Mouse (Mus musculus): Measurements from ENCODE around the gene Dand5.

The Dand5 gene

DNA sequence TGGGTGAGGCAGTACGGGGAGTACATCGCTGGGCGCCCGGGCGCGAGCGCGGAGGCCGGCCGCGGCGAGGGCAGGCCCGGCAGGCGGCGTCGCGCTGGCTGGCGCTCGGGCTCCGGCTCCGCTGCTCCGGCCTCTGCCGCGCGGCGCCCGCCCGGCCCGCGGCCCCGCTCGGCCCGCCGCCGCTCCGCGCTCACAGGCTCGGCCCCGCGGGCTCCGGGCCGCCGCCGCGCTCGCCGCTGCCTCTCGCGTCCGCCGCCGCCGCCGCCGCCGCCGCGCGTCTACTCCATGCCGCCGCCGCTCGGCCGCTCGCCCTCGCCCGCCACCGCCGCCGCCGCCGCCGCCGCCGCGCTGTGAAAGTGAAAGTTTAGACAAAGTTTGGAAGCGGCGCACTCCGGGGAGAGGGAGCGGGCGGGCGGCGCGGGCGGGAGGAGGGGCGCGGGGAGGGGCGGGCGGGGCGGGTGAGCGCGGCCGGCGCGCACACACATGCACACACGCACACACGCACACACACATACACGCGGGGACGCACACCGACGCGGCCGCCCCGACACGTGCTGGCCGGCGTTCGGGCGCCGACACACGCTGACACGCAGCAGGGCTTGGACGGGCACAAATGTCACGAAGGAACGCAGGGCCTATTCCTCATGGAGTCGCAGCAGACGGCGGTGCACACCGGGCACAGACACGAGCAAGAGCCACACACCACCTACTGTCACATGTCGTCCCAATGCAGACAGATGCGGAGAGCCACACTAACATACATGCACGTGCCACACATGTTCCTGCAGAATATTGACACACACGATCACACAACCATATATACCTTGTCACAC lies 22.4 kb downstream of the Dand5 start, which contains the start of gene Nfix:
Gene Nfix (minus strand): TSS at position 346 of the 833 bp plus-strand sequence.
- DNase-seq (ENCODE audit: low read depth, low spot score) = peak; percentile 68

DNA sequence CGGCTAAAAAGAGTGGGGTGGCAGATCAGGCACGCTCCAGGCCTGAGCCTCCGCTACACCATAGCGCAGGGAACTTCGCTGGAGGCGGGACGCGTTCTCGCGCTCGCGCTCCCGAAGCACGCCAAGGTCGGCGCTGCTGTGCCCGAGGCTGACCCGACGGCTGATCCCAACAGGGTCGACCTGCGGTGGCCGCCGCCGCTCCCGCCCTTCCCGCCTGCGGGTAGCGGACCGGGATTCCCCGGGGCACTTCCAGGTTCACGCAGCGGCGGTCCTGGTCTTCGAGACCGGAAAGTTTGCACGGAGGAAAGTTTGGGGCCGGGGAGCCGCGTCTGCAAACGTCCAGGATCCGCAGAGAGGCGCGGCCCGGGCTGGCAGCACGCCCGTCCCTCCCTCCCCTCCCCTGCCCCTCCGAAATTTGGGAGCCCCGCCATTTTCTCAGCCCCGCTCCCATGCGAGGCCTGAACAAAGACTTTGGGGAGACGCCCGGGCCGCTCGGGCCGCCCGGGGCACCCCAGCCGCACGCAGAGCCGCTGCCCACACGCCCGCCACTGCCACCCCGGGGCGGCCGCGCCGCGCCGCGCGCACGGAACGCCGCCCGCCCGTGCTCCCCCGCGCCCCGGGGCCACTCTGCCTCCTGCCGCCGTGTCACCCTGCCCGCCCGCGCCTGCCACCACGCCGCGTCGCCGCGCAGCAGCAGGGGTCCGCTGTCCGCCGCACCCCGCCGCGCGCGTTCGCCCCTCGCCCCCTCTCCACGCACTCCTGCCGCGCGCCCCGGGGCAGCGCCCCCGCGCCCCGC lies 23.3 kb downstream of the Dand5 start:
- peak; percentile 40 for DNase-seq (ENCODE audit: low read depth, low spot score)

DNA sequence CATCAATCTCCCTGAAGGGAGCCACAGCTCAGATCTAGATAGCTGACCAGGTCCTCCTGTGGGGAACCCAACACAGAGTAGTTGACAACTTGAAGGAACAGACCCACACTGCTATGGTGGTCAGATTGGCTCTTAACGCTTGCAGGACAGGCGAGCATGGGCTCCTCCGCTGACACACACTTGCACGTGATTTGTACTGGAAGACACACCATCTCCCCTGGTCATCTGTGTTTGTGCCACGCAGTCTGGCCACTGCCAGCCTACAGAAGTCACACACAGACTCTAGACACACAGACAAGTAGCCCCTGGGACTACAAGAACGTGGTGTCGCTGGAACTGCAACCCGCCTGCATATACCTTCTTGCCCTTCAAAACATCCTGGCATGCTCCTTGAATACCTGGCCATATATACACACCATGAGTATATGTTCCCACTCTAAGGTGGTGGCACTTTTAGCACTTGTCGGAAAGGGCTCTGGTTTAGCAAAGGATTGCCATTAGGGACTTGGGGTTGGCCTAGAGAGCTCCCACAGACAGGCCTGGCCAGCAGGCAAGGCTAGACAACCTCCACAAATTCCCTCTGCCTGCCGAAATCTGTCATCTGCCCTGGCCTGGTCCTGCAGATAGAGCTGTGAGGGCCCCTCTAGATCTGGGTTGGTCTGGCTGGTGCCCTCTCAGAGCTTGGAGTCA lies 24.0 kb downstream of the Dand5 start:
- DNase-seq (ENCODE audit: low read depth, low spot score) = no peak

DNA sequence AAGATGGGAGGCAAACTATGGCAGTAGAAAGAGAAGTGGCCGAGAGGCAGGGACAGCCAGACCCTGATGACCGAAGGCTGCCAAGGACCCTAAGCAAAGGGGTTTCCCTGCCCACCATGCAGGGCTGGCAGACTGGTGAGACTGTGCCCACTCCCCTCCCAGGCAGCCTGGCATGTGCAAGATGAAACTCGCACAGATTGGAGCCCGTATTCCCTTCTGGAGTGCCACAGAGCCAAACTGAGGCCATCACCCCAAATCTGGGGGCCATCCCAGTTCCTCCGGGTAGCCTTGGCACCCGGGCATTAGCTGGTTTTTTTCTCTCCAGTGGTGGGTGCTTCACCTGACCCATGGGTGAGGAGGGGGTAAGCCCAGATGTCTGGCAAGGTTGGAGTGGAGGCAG lies 24.7 kb downstream of the Dand5 start:
- no peak for DNase-seq (ENCODE audit: low read depth, low spot score)

DNA sequence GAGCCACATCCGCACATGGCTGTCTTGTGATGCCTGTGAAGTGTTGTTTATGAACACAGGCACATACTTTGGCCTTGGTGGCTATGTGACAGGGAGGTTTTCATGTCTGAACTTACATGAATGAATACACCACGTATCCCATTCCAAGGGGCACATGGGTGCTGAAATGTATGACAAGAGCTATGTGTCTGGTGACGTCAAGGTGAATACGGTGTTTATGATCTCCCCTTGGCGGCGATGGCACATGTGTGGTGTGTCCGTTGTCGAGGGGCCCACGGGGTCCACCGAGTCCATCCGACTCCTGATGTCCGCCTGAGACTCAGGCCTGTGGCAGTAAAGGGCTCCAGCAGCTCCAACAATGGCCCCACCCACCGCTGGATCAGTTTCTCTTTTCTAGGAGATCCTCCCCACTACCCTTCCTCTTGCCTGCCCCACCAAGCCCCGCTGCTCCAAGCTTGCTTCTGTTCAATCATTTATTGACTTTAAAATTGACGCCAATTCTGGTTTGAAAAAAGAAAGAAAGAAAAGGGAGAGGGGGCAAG lies 25.3 kb downstream of the Dand5 start:
- no peak for DNase-seq (ENCODE audit: low read depth, low spot score)

DNA sequence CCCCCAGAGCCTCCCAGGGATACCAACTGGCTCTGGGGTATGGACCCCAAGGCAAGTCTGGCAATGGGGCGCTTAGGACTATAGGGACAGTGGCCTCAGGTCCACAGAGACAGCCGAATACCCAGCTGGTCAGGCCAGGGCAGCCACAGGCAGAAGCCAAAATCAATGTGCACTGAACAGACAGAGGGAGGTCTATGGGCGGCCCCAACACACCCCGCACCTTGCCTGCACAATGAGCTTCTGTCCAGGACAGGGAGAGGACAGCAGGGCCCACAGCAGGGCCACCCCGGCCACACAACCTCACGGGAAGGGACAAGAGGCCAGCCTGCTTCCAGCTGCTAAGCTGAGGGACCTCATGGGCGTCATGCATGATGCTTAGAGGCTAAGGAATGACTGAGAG lies 28.1 kb downstream of the Dand5 start:
- DNase-seq (ENCODE audit: low read depth, low spot score) = no peak

DNA sequence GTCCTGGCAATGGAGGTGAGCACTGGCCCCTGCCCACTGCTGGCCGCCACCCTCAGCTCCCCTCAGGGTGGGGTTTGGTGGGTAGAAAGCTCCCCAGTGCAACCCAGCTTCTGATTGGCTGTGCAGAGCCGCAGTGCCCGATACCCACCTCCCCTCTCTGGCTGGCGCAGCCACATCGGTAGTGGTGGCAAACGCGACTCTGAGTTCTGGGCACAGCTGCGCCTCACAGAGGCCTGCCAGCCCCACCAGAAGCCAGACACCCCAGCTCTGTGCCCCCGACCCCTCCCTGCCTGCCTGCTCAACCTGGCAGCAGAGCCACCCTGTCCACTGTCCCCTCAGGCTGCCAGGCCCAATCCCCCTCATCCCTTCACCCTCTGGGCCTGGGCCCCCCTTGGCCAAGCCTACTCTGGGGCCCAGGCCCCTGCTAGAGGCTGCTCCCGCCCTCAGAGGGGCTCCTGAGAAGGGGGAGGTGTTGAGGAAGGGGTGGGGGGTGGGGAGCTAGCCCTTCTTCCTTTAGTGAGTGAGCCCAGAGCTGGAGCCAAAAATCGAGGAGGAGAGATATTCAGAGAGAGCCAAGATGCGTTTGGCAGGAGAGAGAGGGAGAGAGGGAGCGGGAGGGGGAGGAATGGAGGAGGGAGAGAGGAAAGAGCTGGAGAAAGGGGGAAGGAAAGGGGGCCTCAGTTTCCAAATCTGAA lies 28.7 kb downstream of the Dand5 start:
- DNase-seq (ENCODE audit: low read depth, low spot score) = no peak

DNA sequence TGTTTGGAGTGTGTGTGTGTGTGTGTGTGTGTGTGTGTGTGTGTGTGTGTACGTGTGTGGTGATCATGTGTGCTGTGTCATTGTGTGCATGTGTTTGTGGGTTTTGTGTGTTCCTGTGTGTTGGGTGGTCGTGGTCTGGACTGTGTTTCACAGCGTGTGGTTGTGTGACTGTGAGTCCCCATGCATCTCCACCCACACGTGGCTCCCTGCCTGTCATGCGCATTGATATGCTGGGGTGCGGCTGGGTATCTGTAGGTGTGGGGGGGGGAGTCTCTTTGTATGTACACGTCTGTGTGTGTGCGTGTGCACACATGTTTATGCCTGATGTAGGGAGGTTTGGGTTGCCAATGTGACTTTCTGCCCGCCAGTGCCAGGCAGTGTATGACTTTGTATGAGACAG lies 29.5 kb downstream of the Dand5 start:
- DNase-seq (ENCODE audit: low read depth, low spot score) = no peak

DNA sequence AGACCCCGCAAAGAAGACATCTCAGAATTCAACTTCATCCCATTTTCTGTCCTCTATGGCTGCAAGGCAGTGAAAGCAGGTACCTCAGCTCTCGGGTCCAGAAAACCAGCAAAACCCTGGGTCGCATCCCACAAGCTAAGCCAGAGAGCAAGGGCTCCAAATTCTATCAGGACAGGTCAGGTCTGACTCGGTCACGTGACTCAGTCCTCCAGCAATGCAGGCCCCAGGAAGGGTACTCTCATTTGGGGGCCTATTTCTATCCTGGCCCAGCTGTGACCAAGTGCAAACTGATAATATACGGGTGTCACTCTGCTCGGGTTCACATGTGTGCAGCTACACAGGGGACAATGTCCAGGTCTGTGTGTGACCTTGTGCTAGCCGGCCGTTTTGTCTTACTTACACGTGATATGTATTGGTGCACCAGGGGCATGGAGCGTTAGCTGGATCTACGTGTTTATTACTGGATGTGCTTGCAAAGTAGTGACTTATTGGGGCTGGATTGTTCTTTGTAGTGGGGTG lies 30.1 kb downstream of the Dand5 start:
- no peak for DNase-seq (ENCODE audit: low read depth, low spot score)

DNA sequence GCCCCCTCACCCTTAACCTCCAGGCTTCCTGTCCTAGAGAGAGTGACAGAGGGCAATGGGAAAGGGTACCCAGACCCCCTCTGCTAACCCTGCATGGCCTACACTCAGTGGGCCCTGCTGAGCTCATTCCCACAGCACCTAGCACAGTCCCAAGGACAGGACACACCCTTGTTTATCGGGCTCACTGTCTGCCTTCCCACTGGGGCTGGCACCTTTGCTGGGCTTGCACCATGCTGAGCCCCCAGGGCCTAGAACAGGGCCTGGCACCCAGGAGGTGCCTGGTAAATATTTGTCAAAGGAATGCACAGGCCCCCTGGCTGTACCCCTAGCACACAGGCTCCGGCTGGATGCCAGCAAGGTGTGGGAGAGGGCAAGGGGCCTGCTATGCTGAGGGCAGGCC lies 32.1 kb downstream of the Dand5 start:
- no peak for DNase-seq (ENCODE audit: low read depth, low spot score)

DNA sequence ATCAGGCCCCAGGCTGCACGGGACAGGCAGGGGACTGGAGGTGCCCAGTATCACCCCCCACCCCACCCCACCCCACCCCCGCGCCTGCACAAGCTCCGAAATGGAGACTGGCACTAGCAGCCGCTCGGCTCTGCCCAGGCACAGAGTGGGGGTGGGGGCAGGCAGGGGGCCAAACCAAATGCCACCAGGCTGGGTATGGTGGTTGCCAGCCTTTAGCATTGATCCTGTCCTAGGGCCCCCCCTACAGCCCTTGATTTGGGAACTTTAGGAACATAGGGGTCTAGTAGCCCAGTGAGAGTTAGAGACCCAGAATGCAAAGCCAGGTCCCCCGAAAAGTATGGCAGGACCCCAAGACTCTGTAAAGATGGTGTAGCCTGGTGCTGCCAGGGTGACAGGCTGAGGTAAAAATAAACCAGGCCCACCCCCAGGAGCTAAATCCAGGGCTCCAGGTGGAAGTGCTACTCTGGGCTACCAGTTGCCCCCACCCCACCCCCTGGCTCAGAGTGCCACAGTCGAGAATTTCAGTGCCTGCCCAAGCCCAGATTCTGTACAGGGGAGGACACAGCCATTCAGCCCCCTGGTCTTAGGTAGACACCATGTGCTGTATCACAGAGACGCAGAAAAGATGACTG lies 32.7 kb downstream of the Dand5 start:
- no peak for DNase-seq (ENCODE audit: low read depth, low spot score)

DNA sequence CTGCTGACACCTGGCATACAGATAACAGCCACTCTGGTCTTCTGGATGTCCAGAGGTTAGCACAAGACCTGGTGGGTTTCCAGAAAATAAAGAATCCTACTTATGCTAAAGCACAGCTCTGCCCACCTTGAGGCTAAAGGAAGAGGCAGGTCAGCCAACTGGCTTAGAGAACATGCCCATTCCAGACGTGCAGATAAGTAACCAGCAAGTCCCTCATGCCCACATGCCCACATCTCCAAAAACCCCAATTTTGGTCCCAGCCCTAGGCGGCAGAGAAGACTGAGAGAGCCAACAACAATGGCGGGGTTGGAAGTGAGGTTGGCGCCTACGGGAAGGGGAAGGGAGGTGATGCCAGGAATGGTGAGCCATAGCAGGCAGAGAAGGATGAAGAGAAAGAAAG lies 33.3 kb downstream of the Dand5 start:
- no peak for DNase-seq (ENCODE audit: low read depth, low spot score)

DNA sequence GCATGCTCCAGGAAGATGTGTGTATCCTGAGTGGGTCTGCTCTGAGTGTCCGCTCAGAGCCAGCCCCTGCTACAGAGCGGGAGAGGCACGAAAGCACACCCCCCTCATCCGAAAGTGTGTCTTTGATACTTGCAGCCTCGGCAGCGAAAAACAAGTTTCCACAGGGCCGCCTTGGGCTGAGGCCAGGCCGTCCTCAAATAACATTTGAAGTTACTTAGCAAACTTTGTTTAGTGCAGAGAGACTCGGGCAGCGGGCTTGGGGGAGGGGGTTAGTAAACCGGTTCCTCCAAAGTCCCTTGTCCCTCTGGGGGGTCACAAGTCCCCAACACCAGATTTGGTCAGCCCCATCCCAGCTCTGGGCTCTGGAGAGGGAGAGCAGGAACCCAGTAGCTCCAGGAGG lies 33.7 kb downstream of the Dand5 start:
- DNase-seq (ENCODE audit: low read depth, low spot score) = no peak

DNA sequence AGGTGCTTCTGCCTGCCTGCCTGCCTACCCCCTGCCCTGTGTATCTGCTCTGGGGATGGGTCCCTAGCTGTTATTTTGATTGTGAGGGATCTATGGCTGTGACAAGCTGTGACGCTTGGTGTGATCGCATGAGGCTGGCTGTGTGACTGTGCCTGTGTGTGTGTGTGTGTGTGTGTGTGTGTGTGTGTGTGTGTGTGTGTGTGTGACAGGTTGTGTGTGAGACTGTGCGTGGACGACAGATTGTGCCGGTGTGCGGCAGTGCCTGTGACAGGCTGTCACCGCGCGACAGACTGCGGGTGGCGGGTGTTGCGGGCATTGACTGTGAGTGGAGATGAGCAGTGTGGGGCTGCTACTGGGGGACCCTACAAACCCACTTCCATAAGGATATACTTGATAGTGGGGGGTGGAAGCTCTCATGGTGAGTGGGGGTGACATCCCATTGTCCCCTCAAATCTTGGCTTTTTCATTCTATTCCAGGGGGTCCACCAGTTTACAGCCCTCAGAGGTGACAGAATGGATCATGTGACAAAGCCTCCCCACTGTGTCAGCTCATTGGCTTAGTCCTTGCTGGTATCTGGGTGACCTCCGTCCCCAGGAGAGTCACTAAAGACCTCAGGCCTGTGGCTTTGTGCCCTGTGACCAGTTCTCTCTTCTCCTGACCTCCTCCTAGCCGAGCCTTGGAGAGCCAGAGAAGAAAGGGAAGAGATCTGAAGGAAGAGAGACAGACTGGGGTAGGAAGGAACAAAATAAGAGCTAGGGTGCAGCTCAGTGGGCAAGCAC lies 34.9 kb downstream of the Dand5 start:
- DNase-seq (ENCODE audit: low read depth, low spot score) = no peak

DNA sequence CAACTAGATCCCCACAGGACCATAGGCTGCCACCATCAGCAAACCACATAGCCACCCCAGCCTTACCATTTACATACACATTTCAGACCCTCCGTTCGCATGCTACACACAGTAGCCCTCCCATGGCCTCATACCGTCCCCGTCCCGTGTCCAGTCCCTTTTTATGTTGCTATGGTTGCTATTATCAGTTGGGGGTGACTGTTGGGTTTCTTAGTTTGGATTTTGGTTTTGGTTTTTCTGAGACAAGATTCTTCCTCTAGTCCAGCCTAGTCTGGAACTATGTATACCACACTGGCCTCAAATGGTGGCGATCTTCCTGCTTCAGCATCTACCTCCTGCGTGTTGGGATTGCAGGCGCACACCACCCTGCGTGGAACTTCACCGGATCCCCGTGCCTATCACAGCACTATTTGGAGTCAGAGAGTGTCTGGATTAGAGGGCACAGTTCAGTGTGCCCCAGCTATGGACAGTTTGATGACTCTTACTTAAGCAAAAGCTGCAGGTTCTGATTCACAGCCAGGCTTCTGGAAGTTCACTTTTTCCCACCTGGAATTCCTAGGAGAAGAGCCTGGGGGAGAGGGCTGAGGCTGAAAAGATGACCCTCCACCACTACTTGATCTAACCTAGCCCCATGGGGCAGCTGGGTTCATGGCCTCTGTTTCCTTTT lies 35.7 kb downstream of the Dand5 start:
- DNase-seq (ENCODE audit: low read depth, low spot score) = no peak

DNA sequence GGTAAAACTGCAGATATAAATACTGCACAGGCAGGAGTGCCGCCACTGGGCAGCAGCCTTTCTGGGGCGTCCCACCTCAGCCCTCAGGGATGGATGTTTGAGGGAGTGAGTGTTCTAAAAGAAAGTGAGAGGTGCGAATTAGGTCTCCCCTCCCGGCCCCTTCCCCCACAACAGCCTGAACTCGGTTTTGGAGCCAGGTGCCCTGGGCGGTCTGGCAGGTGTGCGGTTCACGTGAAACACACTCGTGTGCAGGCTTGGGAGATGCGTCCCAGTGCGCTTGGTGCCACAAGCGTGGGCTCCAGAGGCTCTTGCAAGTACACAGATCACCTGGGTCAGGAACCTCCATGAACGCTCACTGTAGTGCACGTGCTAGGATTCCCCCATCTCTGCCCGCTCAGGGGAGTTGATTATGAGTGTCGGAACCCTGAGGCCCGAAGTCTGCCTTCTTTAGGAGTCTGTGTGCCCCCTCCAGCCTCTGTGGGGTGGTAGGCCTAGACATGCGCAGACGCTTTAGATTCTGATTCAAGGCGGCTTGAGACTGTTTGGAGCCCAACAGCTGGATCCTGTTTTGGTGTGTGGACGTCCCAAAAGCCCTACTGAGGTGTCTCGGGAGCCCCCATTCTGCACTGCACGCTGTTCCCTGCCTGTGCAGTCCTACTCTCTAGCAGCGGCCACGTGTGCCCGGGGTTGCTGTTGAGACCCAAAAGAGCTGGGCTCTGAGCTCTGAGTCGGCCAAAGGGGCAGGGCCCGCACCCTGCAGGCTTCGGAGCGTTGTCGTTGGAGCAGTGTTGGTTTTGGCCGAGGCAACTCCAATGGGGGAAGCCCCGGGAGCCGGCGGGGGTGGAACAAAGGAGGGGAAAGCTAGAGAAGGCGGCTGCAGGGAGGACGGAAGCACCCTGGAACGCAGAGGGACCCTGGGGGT lies 36.6 kb downstream of the Dand5 start:
- no peak for DNase-seq (ENCODE audit: low read depth, low spot score)

DNA sequence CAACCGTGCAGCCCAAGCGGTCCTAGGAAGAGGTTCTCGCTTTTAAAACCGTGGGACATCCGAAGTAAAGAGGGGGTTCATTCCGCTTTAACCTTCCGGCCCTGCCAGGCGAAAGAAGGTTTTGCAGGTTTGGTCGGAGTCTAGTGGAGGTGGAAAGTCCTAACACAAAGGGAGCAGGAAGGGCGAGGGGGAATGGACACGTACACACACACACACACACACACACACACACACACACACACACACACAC lies 37.2 kb downstream of the Dand5 start:
- no peak for DNase-seq (ENCODE audit: low read depth, low spot score)

DNA sequence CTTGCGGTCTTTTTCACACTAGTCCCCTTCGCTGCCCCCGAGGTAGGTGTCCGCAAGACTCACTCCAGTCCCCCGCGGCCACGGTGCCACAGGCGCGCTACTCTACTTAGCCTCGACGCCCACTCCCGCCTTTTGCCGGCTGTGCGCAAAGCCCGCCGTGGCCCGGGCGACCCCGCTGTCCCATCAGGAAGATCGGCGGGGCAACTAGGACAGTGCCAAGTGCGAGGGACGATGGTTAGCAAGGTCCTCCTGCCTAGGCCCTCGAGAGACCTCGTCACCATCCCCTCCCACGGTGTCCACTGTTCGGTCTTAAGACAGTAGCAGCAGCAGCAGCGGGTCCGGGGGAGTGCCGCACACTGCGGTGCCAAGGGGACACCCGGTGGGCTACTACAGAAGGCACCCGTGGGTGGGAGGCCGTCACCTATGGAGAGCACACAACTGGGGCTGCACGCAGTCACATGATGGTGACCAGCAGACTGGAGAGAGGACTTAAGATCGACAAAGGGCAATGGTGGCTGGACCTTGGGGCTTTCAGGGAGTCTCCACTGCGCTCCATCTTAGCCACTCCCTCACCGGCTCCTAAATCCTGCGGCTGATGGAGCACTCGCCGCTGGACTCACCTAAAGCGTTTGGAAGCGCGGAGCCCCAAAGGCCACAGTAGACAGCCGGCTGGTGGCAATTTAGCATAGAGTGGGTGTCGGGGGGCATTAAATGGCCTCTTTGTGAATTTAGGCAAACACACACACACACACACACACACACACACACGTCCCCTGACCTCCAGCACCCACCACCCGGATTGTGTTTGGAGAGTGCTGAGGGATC lies 37.7 kb downstream of the Dand5 start:
- no peak for DNase-seq (ENCODE audit: low read depth, low spot score)
